Mouse (Mus musculus) adrenal gland, postnatal 25 days (tissue): ENCODE results near the gene Chtop. TPM values are rescaled to one million over a fixed set of nuclear protein-coding genes. Genes with fewer than 3 reads are reported as not detected.

ENCODE experiments used
- DNase-seq: peaks from one replicate; pipeline ENCODE4 v3.0.0; 2021; ENCODE audit warnings: mixed read lengths
- total RNA-seq: library from RNA; stranded (reverse); gene quantifications from 2 replicates; pipeline ENCODE4 v1.2.3, GENCODE M21; 2021

The Chtop gene
- total RNA-seq, 1 experiment from 2014 or later = 124 TPM

DNA sequence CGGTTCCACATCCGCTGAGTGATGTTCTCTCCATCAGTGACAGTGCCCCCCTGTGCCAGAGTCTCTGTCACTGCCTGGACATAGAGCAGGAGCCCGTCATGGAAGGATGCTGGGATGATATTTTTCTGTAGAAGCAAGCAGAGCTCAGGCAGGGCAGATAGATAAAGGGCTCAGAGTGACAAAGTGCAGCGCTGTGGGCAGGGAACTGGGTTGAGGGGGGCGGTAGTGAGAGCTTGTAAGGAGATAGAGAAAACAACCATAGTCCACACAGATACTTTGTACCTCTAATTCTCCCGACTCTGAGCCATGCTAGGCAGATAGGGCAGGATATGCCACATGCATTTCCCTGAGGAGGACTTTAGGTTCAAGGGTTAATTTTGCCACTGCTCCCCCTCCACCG lies 46.7 kb downstream of the Chtop start:
- DNase-seq = no peak

DNA sequence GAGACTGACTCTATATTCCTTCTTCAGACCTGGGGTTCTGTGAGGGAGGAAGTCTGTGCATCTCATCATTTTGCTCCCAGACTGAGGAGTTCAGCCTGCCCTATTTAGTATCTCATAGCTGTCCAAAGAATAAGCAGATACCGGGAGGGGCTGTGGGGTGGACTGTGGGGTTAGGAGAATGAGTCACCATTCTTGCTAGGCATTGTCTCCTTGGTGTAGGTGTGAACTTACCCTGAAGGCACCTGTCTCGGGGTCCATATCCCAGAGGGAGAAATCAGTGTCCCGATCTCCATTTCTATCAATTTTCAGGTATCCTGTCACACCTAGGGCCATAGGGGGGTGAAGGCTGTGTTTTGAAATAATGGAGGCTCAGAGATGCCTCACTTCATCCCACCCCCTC lies 47.4 kb downstream of the Chtop start:
- no peak for DNase-seq

DNA sequence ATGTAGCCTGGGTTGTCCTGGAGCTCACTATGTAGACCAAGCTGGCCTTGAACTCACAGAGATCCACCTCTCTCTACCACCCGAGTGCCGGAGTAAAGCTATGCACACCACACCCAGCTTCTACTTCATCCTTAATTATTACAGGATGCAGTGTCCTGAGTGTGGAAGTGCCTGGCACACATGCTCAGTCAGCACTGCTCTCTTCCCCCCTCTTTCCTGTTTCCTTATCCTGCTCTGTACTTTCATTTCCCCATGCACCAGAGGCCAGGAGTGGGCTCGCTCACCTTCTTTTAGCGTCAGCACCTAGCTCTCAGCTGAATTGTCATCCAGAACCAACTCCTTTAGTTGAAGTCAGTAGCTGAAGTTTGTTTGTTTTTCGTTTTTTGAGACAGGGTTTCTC lies 49.0 kb downstream of the Chtop start:
- no peak for DNase-seq

DNA sequence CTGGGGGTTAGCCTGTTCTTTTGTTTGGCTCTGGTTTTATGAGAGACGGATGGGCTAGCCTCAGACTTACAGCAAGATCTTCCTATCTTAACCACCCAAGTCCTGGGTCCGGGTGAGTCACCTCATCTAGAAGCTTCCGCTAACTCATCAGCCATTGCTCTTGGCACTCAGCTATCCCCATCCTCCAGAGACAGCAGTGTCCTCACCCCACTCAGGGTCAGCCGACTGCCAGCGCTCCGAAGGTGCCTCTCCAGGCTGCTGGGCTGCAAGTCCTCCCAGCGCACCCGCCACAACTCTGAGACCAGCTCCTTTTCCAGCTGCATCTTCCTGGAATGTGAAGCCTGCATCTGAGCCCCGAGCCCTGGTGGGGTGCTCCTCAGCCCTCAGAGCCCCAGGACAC lies 49.6 kb downstream of the Chtop start:
- DNase-seq = no peak

DNA sequence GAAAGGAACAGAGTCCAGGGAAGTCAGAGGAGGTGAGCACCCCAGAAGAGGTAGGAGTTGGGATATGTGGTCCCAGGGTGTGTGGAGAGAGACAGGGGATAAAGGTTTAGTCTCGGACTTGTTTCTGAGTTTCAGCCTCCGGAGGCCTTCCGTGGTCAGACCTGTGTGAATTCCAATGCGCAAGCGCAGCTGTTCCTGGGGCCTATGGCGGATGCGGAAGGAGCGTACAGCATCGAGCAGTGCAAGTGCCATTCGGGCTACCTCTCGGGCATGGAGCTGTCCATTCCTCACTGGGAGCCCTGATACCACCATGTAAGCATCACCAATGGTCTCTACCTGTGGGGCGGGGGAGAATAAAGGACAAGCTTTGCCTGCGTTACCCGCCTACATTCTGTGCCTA lies 54.4 kb downstream of the Chtop start:
- no peak for DNase-seq

DNA sequence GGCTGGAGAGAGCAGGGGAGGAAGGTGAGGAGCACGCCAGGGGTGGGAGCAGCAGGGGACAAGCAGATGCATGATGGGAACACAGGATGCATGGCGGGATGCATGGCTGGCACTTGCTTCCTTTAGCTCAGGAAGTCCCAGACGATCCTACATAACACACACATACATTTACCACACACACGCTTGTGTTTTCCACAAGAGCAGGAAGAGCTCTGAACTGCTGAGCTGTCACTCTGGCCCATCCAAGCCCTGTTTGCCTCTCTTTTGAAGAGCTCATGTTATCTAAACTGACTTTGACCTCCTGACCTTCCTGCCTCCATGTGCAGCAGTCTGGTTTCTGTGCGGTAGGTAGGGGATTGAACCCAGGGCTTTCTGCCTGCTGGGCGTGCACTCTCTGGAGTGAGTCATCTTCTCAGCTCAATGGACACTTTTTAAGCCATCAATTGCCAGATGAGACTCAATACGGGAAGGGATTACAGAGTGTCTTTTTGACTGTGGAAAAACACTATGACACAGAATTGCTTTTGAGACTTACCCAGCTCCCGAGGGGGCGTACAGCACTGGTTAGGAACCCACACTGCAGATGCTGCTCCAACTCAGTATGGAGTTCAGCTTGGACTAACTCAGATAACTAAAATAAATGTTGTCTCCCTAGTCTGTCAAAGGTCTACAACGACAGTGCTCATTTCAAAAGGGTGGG lies 57.8 kb downstream of the Chtop start:
- no peak for DNase-seq

DNA sequence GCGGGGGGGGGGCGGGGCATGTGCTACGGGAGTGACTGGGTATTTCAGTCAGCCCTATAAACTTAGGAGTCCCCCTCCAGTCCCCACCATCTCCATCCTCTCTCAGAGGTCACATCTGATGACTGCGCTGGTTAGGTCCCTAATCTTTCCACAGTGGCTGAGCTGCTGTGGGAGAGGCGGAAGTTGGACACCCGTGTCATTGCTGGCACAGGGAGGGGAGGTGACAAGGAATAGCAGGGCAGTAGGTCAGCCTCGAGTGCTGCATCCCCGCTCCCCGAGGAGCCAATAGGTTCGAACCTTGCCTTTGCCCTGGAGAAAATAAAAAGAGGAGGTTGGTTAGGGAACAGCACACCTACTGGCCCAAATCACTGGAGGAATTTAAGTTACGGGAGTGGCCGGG lies 58.4 kb downstream of the Chtop start:
- DNase-seq = no peak

Other genes with a start within 250 kb of the Chtop start
- gene Dennd4b, start 244.3 kb downstream of the Chtop start, total RNA-seq = 9.0 and 10.7 TPM in 2 replicates
- gene Gatad2b, start 216.3 kb downstream of the Chtop start, total RNA-seq = 76.8 and 78.1 TPM in 2 replicates
- 130 and 146 TPM in 2 replicates for gene Slc27a3, start 119.6 kb downstream of the Chtop start, total RNA-seq
- 91.2 and 92.3 TPM in 2 replicates for gene Ints3, start 75.9 kb downstream of the Chtop start, total RNA-seq
- gene Npr1, start 43.6 kb downstream of the Chtop start, total RNA-seq = 224 and 269 TPM in 2 replicates
- gene Ilf2, start 33.4 kb downstream of the Chtop start, total RNA-seq = 65.6 and 65.7 TPM in 2 replicates
- 67.2 and 74.0 TPM in 2 replicates for gene Snapin, start 18.5 kb downstream of the Chtop start, total RNA-seq
- gene S100a1, start 4.9 kb upstream of the Chtop start, total RNA-seq = 108 and 131 TPM in 2 replicates
- 28.8 and 41.1 TPM in 2 replicates for gene S100a13, start 4.9 kb upstream of the Chtop start, total RNA-seq
- 0.52 and 0.95 TPM in 2 replicates for gene S100a14, start 17.4 kb upstream of the Chtop start, total RNA-seq
- 48.4 and 52.1 TPM in 2 replicates for gene S100a16, start 27.8 kb upstream of the Chtop start, total RNA-seq
- not detected in 2 replicates for gene S100a3, start 51.1 kb upstream of the Chtop start, total RNA-seq
- gene S100a2, start 80.7 kb upstream of the Chtop start, total RNA-seq = not detected in 2 replicates
- not detected in 2 replicates for gene Gm42674, start 92.4 kb upstream of the Chtop start, total RNA-seq
- 7.3 and 11.2 TPM in 2 replicates for gene S100a4, start 94.3 kb upstream of the Chtop start, total RNA-seq
- not detected in 2 replicates for gene S100a5, start 99.0 kb upstream of the Chtop start, total RNA-seq
- 14.2 and 31.3 TPM in 2 replicates for gene S100a6, start 103.4 kb upstream of the Chtop start, total RNA-seq
- 0.33 TPM in 1 of 2 replicates, not detected in the other for gene S100a7a, start 144.5 kb upstream of the Chtop start, total RNA-seq
- 0.76 TPM in 1 of 2 replicates, not detected in the other for gene S100a8, start 159.5 kb upstream of the Chtop start, total RNA-seq
- 0.91 TPM in 1 of 2 replicates, not detected in the other for gene S100a9, start 186.2 kb upstream of the Chtop start, total RNA-seq
- gene Pglyrp4, start 217.4 kb upstream of the Chtop start, total RNA-seq = not detected in 2 replicates